Mouse (Mus musculus): Measurements from ENCODE around the gene Rab26. TPM values are rescaled to one million over a fixed set of nuclear protein-coding genes. Genes with fewer than 3 reads are reported as not detected.
A peak's percentile ranks its signal among the peaks of the same experiment; 100 is the strongest.

The Rab26 gene
- polyA plus RNA-seq, 1 experiment from 2014 or later: 3.4 TPM

GRCm38 (mm10) chr17:24481027-24481815 lies 52.8 kb downstream of the Rab26 start:
- Histone ChIP-seq H3K4me1 (peaks cover 25% of the 10 kb centered on the region), H3K36me3 (peaks cover 16% of the 10 kb centered on the region), H3K4me3 (no peak overlapping the region), H3K9me3 (no peaks in the 10 kb centered on the region), H3K27ac (no peak overlapping the region), H3K9ac (no peak overlapping the region), H3K27me3 (no peaks in the 10 kb centered on the region), H3K4me2 (replicated peaks) (no peak overlapping the region)
- 96% methylated on average over 20 of the region's 20 CpGs for WGBS
- no peak for ATAC-seq (ENCODE audit: low FRiP score, low read depth)

GRCm38 (mm10) chr17:24480201-24480826 lies 53.7 kb downstream of the Rab26 start:
- ATAC-seq (ENCODE audit: low FRiP score, low read depth): no peak
- Histone ChIP-seq H3K9ac (no peak overlapping the region), H3K27ac (peak overlapping the region; percentile 39; the same call in 1 of the 2 replicates), H3K4me3 (no peak overlapping the region), H3K36me3 (peaks cover 25% of the 10 kb centered on the region), H3K4me1 (peaks cover 21% of the 10 kb centered on the region), H3K9me3 (no peaks in the 10 kb centered on the region), H3K4me2 (replicated peaks) (peak overlapping the region; percentile 77; the same call in 1 of the 2 replicates), H3K27me3 (no peaks in the 10 kb centered on the region)
- 44% methylated on average over 3 of the region's 3 CpGs for WGBS

GRCm38 (mm10) chr17:24479431-24479830 lies 54.6 kb downstream of the Rab26 start:
- Histone ChIP-seq H3K27me3 (no peaks in the 10 kb centered on the region), H3K4me2 (replicated peaks) (peak overlapping the region; percentile 77), H3K4me1 (peaks cover 19% of the 10 kb centered on the region), H3K9ac (no peak overlapping the region), H3K4me3 (peak overlapping the region; percentile 76), H3K36me3 (peaks cover 34% of the 10 kb centered on the region), H3K9me3 (no peaks in the 10 kb centered on the region), H3K27ac (no peak overlapping the region)
- 22% methylated on average over 1 of the region's 1 CpGs for WGBS
- no peak for ATAC-seq (ENCODE audit: low FRiP score, low read depth)

GRCm38 (mm10) chr17:24478663-24479380 lies 55.2 kb downstream of the Rab26 start, which contains the start of gene Mlst8:
TSS of gene Mlst8 (minus strand) at chr17:24479078.
- no peaks in the 10 kb centered on the region for H3K27me3 ChIP-seq
- H3K4me1 ChIP-seq: peaks cover 25% of the 10 kb centered on the region
- peak within 1 kb of the TSS; percentile 83 for H3K9ac ChIP-seq
- whole genome bisulfite sequencing: under 1% methylated on average over 48 of the region's 48 CpGs
- peak within 1 kb of the TSS; percentile 76 for H3K4me3 ChIP-seq
- ATAC-seq (ENCODE audit: low FRiP score, low read depth): peak; percentile 94
- H3K27ac ChIP-seq: peak within 1 kb of the TSS; percentile 96
- H3K9me3 ChIP-seq: no peaks in the 10 kb centered on the region
- H3K4me2 ChIP-seq (replicated peaks): peak within 1 kb of the TSS; percentile 77
- peaks cover 40% of the 10 kb centered on the region for H3K36me3 ChIP-seq

- Histone ChIP-seq H3K4me2 (replicated peaks) (peak overlapping the region; percentile 77), H3K27me3 (no peaks in the 10 kb centered on the region), H3K27ac (peak overlapping the region; percentile 96; the same call in 1 of the 2 replicates), H3K9me3 (no peaks in the 10 kb centered on the region), H3K36me3 (peaks cover 47% of the 10 kb centered on the region), H3K9ac (peak overlapping the region; percentile 83), H3K4me1 (peaks cover 28% of the 10 kb centered on the region), H3K4me3 (peak overlapping the region; percentile 76)
- WGBS: 55% methylated on average over 11 of the region's 11 CpGs
- peak; percentile 10; the same call in 1 of the 2 replicates for ATAC-seq (ENCODE audit: low FRiP score, low read depth)
Observed at GRCm38 (mm10) chr17:24477985-24478600, 55.9 kb downstream of the Rab26 start.

Other genes starting within 250 kb of the Rab26 start
- gene Abca17, start 183.1 kb downstream of the Rab26 start, polyA plus RNA-seq (2015; fragmentation: Nextera tagmentation; extraction: Ambion mirVana): not detected in 2 replicates
- 5.6 and 6.6 TPM in 2 replicates for gene Abca3, start 182.3 kb downstream of the Rab26 start, polyA plus RNA-seq (2015; fragmentation: Nextera tagmentation; extraction: Ambion mirVana)
- 322 TPM in 2 replicates for gene Rnps1, start 119.6 kb downstream of the Rab26 start, polyA plus RNA-seq (2015; fragmentation: Nextera tagmentation; extraction: Ambion mirVana)
- 85.0 and 87.3 TPM in 2 replicates for gene Eci1, start 107.6 kb downstream of the Rab26 start, polyA plus RNA-seq (2015; fragmentation: Nextera tagmentation; extraction: Ambion mirVana)
- gene Dnase1l2, start 91.1 kb downstream of the Rab26 start, polyA plus RNA-seq (2015; fragmentation: Nextera tagmentation; extraction: Ambion mirVana): 2.7 and 3.9 TPM in 2 replicates
- 38.3 and 45.7 TPM in 2 replicates for gene E4f1, start 63.9 kb downstream of the Rab26 start, polyA plus RNA-seq (2015; fragmentation: Nextera tagmentation; extraction: Ambion mirVana)
- 50.2 and 51.3 TPM in 2 replicates for gene Pgp, start 63.8 kb downstream of the Rab26 start, polyA plus RNA-seq (2015; fragmentation: Nextera tagmentation; extraction: Ambion mirVana)
- gene Bricd5, start 60.3 kb downstream of the Rab26 start, polyA plus RNA-seq (2015; fragmentation: Nextera tagmentation; extraction: Ambion mirVana): not detected in 2 replicates
- 33.1 and 35.6 TPM in 2 replicates for gene Mlst8, start 55.1 kb downstream of the Rab26 start, polyA plus RNA-seq (2015; fragmentation: Nextera tagmentation; extraction: Ambion mirVana)
- 5.0 and 5.2 TPM in 2 replicates for gene Caskin1, start 45.6 kb downstream of the Rab26 start, polyA plus RNA-seq (2015; fragmentation: Nextera tagmentation; extraction: Ambion mirVana)
- gene Traf7, start 6.3 kb downstream of the Rab26 start, polyA plus RNA-seq (2015; fragmentation: Nextera tagmentation; extraction: Ambion mirVana): 96.2 and 103 TPM in 2 replicates
- 22.3 and 36.6 TPM in 2 replicates for gene Pkd1, start 15.6 kb upstream of the Rab26 start, polyA plus RNA-seq (2015; fragmentation: Nextera tagmentation; extraction: Ambion mirVana)
- 65.5 and 72.2 TPM in 2 replicates for gene Tsc2, start 98.4 kb upstream of the Rab26 start, polyA plus RNA-seq (2015; fragmentation: Nextera tagmentation; extraction: Ambion mirVana)
- 23.7 and 25.0 TPM in 2 replicates for gene Nthl1, start 98.5 kb upstream of the Rab26 start, polyA plus RNA-seq (2015; fragmentation: Nextera tagmentation; extraction: Ambion mirVana)
- gene Slc9a3r2, start 116.1 kb upstream of the Rab26 start, polyA plus RNA-seq (2015; fragmentation: Nextera tagmentation; extraction: Ambion mirVana): 58.1 and 59.3 TPM in 2 replicates
- gene Npw, start 124.2 kb upstream of the Rab26 start, polyA plus RNA-seq (2015; fragmentation: Nextera tagmentation; extraction: Ambion mirVana): 0.80 TPM in 2 replicates
- gene Zfp598, start 135.5 kb upstream of the Rab26 start, polyA plus RNA-seq (2015; fragmentation: Nextera tagmentation; extraction: Ambion mirVana): 22.2 and 24.7 TPM in 2 replicates
- gene Syngr3, start 155.7 kb upstream of the Rab26 start, polyA plus RNA-seq (2015; fragmentation: Nextera tagmentation; extraction: Ambion mirVana): 7.8 and 8.4 TPM in 2 replicates
- 46.6 and 48.1 TPM in 2 replicates for gene Gfer, start 161.9 kb upstream of the Rab26 start, polyA plus RNA-seq (2015; fragmentation: Nextera tagmentation; extraction: Ambion mirVana)
- gene Noxo1, start 162.0 kb upstream of the Rab26 start, polyA plus RNA-seq (2015; fragmentation: Nextera tagmentation; extraction: Ambion mirVana): 2.5 and 3.1 TPM in 2 replicates
- gene Tbl3, start 173.4 kb upstream of the Rab26 start, polyA plus RNA-seq (2015; fragmentation: Nextera tagmentation; extraction: Ambion mirVana): 79.8 and 84.6 TPM in 2 replicates
- gene Rnf151, start 183.9 kb upstream of the Rab26 start, polyA plus RNA-seq (2015; fragmentation: Nextera tagmentation; extraction: Ambion mirVana): not detected in 2 replicates
- gene Rps2, start 183.9 kb upstream of the Rab26 start, polyA plus RNA-seq (2015; fragmentation: Nextera tagmentation; extraction: Ambion mirVana): 1,267 and 1,298 TPM in 2 replicates
- gene Ndufb10, start 190.3 kb upstream of the Rab26 start, polyA plus RNA-seq (2015; fragmentation: Nextera tagmentation; extraction: Ambion mirVana): 206 and 215 TPM in 2 replicates
- not detected in 2 replicates for gene Rpl3l, start 193.6 kb upstream of the Rab26 start, polyA plus RNA-seq (2015; fragmentation: Nextera tagmentation; extraction: Ambion mirVana)
- gene Msrb1, start 202.4 kb upstream of the Rab26 start, polyA plus RNA-seq (2015; fragmentation: Nextera tagmentation; extraction: Ambion mirVana): 23.1 and 26.0 TPM in 2 replicates
- 2.6 and 3.7 TPM in 2 replicates for gene Hs3st6, start 218.8 kb upstream of the Rab26 start, polyA plus RNA-seq (2015; fragmentation: Nextera tagmentation; extraction: Ambion mirVana)

All from limb, embryonic 13.5 days (tissue).